Mouse (Mus musculus) G1E (cell line): ENCODE data around the gene Abcg1. TPM values are rescaled to one million over a fixed set of nuclear protein-coding genes. Genes with fewer than 3 reads are reported as not detected.

Source experiments
- ATAC-seq: 2 replicates; pipeline ENCODE4 v1.8.0; 2016; ENCODE audit warnings: mild to moderate bottlenecking; ENCODE audit not compliant: insufficient number of reproducible peaks, poor library complexity, low FRiP score, severe bottlenecking; ENCODE audit errors: extremely low read depth
- DNase-seq: peaks from one replicate; pipeline ENCODE4 v3.0.0; 2012; ENCODE audit warnings: low spot score
- H3K27me3 ChIP-seq: 2 replicates; pipeline ENCODE4 v1.6.1; 2012; ENCODE audit warnings: mild to moderate bottlenecking, low read length, inconsistent platforms; ENCODE audit not compliant: insufficient read depth
- H3K36me3 ChIP-seq: replicated peaks from 2 replicates; pipeline ENCODE3; 2012; ENCODE audit warnings: mild to moderate bottlenecking, inconsistent platforms
- H3K4me1 ChIP-seq: 2 replicates; pipeline ENCODE4 v1.6.1; 2012; ENCODE audit warnings: low read depth, low read length, inconsistent platforms, mixed read lengths; ENCODE audit not compliant: insufficient read depth
- H3K4me3 ChIP-seq: 2 replicates; pipeline ENCODE4 v1.5.1; 2012; ENCODE audit warnings: low read depth, mild to moderate bottlenecking, inconsistent platforms, low read length, moderate library complexity, mixed read lengths
- H3K9me3 ChIP-seq: replicated peaks from 2 replicates; pipeline ENCODE4 v1.6.1; 2012; ENCODE audit warnings: inconsistent platforms
- CTCF ChIP-seq: IDR thresholded peaks from 2 replicates; pipeline ENCODE4 v1.5.1; 2012; ENCODE audit warnings: low read depth, low read length, inconsistent platforms, mixed read lengths
- GATA1 ChIP-seq: IDR thresholded peaks from 2 replicates; pipeline ENCODE4 v1.6.1; 2012; ENCODE audit warnings: borderline replicate concordance, low read length, inconsistent platforms, mixed read lengths
- GATA2 ChIP-seq: IDR thresholded peaks from 2 replicates; pipeline ENCODE4 v1.6.1; 2012; ENCODE audit warnings: low read depth, low read length, inconsistent platforms, borderline replicate concordance
- POLR2AphosphoS5 ChIP-seq: IDR thresholded peaks from 2 replicates; pipeline ENCODE4 v1.6.1; 2012; ENCODE audit warnings: low read depth, low read length, inconsistent platforms; ENCODE audit not compliant: insufficient replicate concordance
- TAL1 ChIP-seq: conservative IDR thresholded peaks from 2 replicates; pipeline ENCODE4 v1.6.1; 2012; ENCODE audit warnings: low read depth, low read length, inconsistent platforms, mixed read lengths
- polyA plus RNA-seq: library from polyadenylated mRNA; stranded (reverse); fragments of >175 nt; gene quantifications from 2 replicates; pipeline ENCODE4 v1.2.3, GENCODE M21; 2012
- total RNA-seq, 2 experiments: library from RNA; stranded (forward) in 1 of 2; stranded (reverse) in 1 of 2; fragments of 200-1000 nt in 1 of 2; fragments of >200 nt in 1 of 2; fragmentation: Nextera tagmentation in 1 of 2; gene quantifications; 2 replicates each; pipeline ENCODE4 v1.2.3; 2014 to 2017

Gene Abcg1
- total and polyA plus RNA-seq, 3 experiments, result 0.05 TPM; not detected in 2

GRCm38 (mm10) chr17:31152966-31153499, 95.6 kb downstream of the Abcg1 start:
- ATAC-seq, result no peak
- Histone ChIP-seq H3K4me3 (no peak overlapping the region), H3K27me3 (no peaks in the 10 kb centered on the region), H3K36me3 (no peaks in the 10 kb centered on the region), H3K9me3 (peaks cover 62% of the 10 kb centered on the region), H3K4me1 (no peaks in the 10 kb centered on the region)
- no peak for TF ChIP-seq GATA1
- TF ChIP-seq CTCF, result no peak
- TF ChIP-seq GATA2, result no peak
- TF ChIP-seq TAL1, result no peak
- TF ChIP-seq POLR2AphosphoS5, result no peak
- DNase-seq, result no peak

DNA sequence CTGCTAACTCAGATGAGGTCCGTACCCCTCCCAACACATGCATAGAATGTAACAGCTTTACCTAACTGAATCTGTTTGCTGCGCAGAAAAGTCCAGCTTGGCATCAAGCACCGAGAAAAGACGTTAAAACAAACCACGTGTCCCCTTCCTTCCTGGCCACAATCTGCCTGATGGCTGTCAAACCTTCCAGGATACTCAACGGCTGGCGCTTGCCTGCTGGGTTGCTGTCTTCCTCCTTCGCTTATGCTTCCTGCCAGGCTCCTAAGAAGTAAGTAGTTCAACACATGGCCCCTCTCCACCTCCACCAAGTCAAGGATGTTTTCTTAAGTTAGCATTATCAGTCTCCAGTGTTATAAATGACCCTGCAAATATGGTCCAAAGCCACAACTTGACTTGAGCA, 96.3 kb downstream of the Abcg1 start:
- H3K4me3 ChIP-seq, result no peak overlapping the region
- DNase-seq (no peak), ATAC-seq (no peak)
- H3K9me3 ChIP-seq, result peaks cover 64% of the 10 kb centered on the region
- H3K36me3 ChIP-seq, result no peaks in the 10 kb centered on the region
- H3K27me3 ChIP-seq, result no peaks in the 10 kb centered on the region
- no peak for TF ChIP-seq GATA2
- TF ChIP-seq GATA1, result no peak
- no peak for TF ChIP-seq POLR2AphosphoS5
- TF ChIP-seq CTCF, result no peak
- no peak for TF ChIP-seq TAL1
- no peaks in the 10 kb centered on the region for H3K4me1 ChIP-seq

DNA sequence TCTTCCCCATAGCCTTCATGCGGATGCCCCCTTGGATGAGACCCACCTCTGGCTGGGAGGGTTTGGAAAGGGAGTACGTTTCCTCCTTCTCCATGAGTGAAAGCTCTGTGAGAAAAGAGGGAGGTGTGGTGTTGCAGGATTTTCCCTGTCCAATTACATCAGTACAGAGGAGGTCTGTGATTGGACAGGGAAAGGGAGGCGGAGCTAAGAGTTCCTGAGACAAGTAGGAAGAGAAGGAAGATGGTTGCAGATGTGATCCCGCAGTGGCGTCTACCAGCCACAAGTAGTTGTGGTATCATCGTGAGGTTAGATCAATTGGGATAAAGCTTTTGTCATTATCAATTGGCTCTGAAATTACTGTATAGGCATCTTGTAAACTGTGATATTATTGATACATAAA, 100.4 kb downstream of the Abcg1 start:
- H3K27me3 ChIP-seq, result no peaks in the 10 kb centered on the region
- no peak for ATAC-seq
- no peak overlapping the region for H3K4me3 ChIP-seq
- no peak for DNase-seq
- TF ChIP-seq CTCF (no peak), TAL1 (no peak), POLR2AphosphoS5 (no peak)
- H3K36me3 ChIP-seq, result no peaks in the 10 kb centered on the region
- H3K9me3 ChIP-seq, result peaks cover 85% of the 10 kb centered on the region
- no peaks in the 10 kb centered on the region for H3K4me1 ChIP-seq

DNA sequence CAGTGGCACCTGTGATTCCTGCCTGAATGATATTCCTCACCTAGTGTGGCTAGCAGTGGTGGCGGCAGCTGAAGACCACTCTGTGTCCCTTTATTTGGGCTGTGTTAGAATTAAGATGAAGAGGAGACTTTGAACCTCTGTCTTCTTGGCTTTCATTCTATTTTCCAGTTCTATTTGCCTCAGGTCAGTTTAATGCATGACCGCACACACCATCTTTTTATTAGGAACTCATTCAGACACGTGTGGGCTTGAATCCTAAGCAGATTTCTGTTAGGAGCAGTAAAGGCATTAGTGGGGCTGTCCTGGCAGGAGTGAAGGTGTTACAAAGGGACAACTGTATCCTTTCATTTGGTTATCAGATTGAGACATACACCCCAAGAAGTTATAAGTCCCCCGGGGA, 102.8 kb downstream of the Abcg1 start:
- DNase-seq, result no peak
- H3K4me1 ChIP-seq, result no peaks in the 10 kb centered on the region
- ATAC-seq, result no peak

GRCm38 (mm10) chr17:31162607-31163006, 105.1 kb downstream of the Abcg1 start:
- DNase-seq, result no peak
- Histone ChIP-seq H3K4me1 (no peaks in the 10 kb centered on the region), H3K27me3 (no peaks in the 10 kb centered on the region)

More for the DNA sequence above, 102.8 kb downstream of the Abcg1 start:
- Histone ChIP-seq H3K4me3 (no peak overlapping the region), H3K27me3 (no peaks in the 10 kb centered on the region), H3K36me3 (no peaks in the 10 kb centered on the region), H3K9me3 (peaks cover 87% of the 10 kb centered on the region)
- TF ChIP-seq GATA1, result no peak
- no peak for TF ChIP-seq CTCF
- no peak for TF ChIP-seq POLR2AphosphoS5
- no peak for TF ChIP-seq GATA2
- no peak for TF ChIP-seq TAL1

DNA sequence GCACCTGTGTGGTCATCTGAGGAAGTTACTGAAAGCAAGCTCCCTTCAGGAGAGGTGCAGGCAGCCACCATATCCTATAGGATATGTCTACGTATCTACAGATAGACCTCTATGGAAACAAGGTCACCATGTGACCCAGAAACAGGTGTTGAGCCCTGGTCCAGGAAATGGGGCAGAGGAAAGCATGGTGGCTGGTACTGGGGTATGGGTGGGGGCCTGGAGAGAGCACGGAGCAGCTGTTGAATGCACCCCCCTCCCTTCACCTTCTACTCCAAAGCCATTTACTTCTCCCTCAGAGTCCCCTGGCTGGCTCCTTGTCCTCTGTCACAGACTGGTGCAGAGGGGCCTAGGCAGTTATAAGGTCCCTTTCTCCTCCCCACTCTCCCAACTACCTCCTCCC, 106.3 kb downstream of the Abcg1 start:
- Histone ChIP-seq H3K36me3 (no peaks in the 10 kb centered on the region), H3K4me3 (no peak overlapping the region), H3K27me3 (no peaks in the 10 kb centered on the region), H3K9me3 (peaks cover 89% of the 10 kb centered on the region), H3K4me1 (no peaks in the 10 kb centered on the region)
- ATAC-seq (no peak), DNase-seq (no peak)
- no peak for TF ChIP-seq CTCF
- no peak for TF ChIP-seq TAL1
- no peak for TF ChIP-seq GATA2
- TF ChIP-seq POLR2AphosphoS5, result no peak
- TF ChIP-seq GATA1, result no peak

More at GRCm38 (mm10) chr17:31162607-31163006, 105.1 kb downstream of the Abcg1 start:
- peaks cover 94% of the 10 kb centered on the region for H3K9me3 ChIP-seq
- H3K36me3 ChIP-seq, result no peaks in the 10 kb centered on the region
- H3K4me3 ChIP-seq, result no peak overlapping the region
- TF ChIP-seq TAL1 (no peak), POLR2AphosphoS5 (no peak), GATA2 (no peak), CTCF (no peak), GATA1 (no peak)
- ATAC-seq, result no peak

GRCm38 (mm10) chr17:31165127-31165526, 107.7 kb downstream of the Abcg1 start, which contains the start of gene Tff1:
Tff1 (minus strand) TSS chr17:31165277.
- no peak for ATAC-seq
- H3K36me3 ChIP-seq, result no peaks in the 10 kb centered on the region
- H3K27me3 ChIP-seq, result no peaks in the 10 kb centered on the region
- no peak for DNase-seq
- peaks cover 90% of the 10 kb centered on the region for H3K9me3 ChIP-seq
- no peak within 1 kb of the TSS for H3K4me3 ChIP-seq
- no peak for TF ChIP-seq TAL1
- TF ChIP-seq GATA1, result no peak
- no peaks in the 10 kb centered on the region for H3K4me1 ChIP-seq

Other genes with a start within 250 kb of the Abcg1 start
- gene Glp1r, start 155.9 kb upstream of the Abcg1 start, total RNA-seq (2014; fragmentation: Nextera tagmentation), result not detected in 2 replicates
- gene Glp1r, start 155.9 kb upstream of the Abcg1 start, total RNA-seq (2017), result 0.05 TPM in 1 of 2 replicates, not detected in the other
- not detected in 2 replicates for gene Glp1r, start 155.9 kb upstream of the Abcg1 start, polyA plus RNA-seq
- gene Umodl1, start 103.0 kb upstream of the Abcg1 start, total RNA-seq (2014; fragmentation: Nextera tagmentation), result not detected in 2 replicates
- gene Umodl1, start 103.0 kb upstream of the Abcg1 start, total RNA-seq (2017), result 0.16 TPM in 1 of 2 replicates, not detected in the other
- 0.01 TPM in 1 of 2 replicates, not detected in the other for gene Umodl1, start 103.0 kb upstream of the Abcg1 start, polyA plus RNA-seq
- gene Tff3, start 72.0 kb downstream of the Abcg1 start, total RNA-seq (2014; fragmentation: Nextera tagmentation), result not detected in 2 replicates
- not detected in 2 replicates for gene Tff3, start 72.0 kb downstream of the Abcg1 start, total RNA-seq (2017)
- gene Tff3, start 72.0 kb downstream of the Abcg1 start, polyA plus RNA-seq, result not detected in 2 replicates
- gene Tff2, start 86.6 kb downstream of the Abcg1 start, total RNA-seq (2014; fragmentation: Nextera tagmentation), result not detected in 2 replicates
- gene Tff2, start 86.6 kb downstream of the Abcg1 start, total RNA-seq (2017), result not detected in 2 replicates
- not detected in 2 replicates for gene Tff2, start 86.6 kb downstream of the Abcg1 start, polyA plus RNA-seq
- not detected in 2 replicates for gene Tff1, start 107.6 kb downstream of the Abcg1 start, total RNA-seq (2014; fragmentation: Nextera tagmentation)
- not detected in 2 replicates for gene Tff1, start 107.6 kb downstream of the Abcg1 start, total RNA-seq (2017)
- gene Tff1, start 107.6 kb downstream of the Abcg1 start, polyA plus RNA-seq, result not detected in 2 replicates
- gene Tmprss3, start 141.3 kb downstream of the Abcg1 start, total RNA-seq (2014; fragmentation: Nextera tagmentation), result not detected in 2 replicates
- gene Tmprss3, start 141.3 kb downstream of the Abcg1 start, total RNA-seq (2017), result not detected in 2 replicates
- not detected in 2 replicates for gene Tmprss3, start 141.3 kb downstream of the Abcg1 start, polyA plus RNA-seq
- not detected in 2 replicates for gene Ubash3a, start 150.2 kb downstream of the Abcg1 start, total RNA-seq (2014; fragmentation: Nextera tagmentation)
- gene Ubash3a, start 150.2 kb downstream of the Abcg1 start, total RNA-seq (2017), result 0.17 and 0.33 TPM in 2 replicates
- gene Ubash3a, start 150.2 kb downstream of the Abcg1 start, polyA plus RNA-seq, result not detected in 2 replicates
- not detected in 2 replicates for gene Rsph1, start 219.7 kb downstream of the Abcg1 start, total RNA-seq (2014; fragmentation: Nextera tagmentation)
- not detected in 2 replicates for gene Rsph1, start 219.7 kb downstream of the Abcg1 start, total RNA-seq (2017)
- gene Rsph1, start 219.7 kb downstream of the Abcg1 start, polyA plus RNA-seq, result not detected in 2 replicates
- gene Slc37a1, start 229.1 kb downstream of the Abcg1 start, total RNA-seq (2014; fragmentation: Nextera tagmentation), result not detected in 2 replicates
- gene Slc37a1, start 229.1 kb downstream of the Abcg1 start, total RNA-seq (2017), result 0.12 and 0.38 TPM in 2 replicates
- not detected in 2 replicates for gene Slc37a1, start 229.1 kb downstream of the Abcg1 start, polyA plus RNA-seq